Mouse (Mus musculus) inflammation-experienced regulatory T-cells, adult 6 months (primary cell): ENCODE measurements around the gene Lilrb4a. TPM values are rescaled to one million over a fixed set of nuclear protein-coding genes. Genes with fewer than 3 reads are reported as not detected.
"Not testable (repeated sequence)": the region's sequence is repeated elsewhere in the genome, so short reads cannot be mapped to it uniquely, and the experiment has no call there.

Experiments used
- ATAC-seq: one replicate; pipeline ENCODE4 v1.8.0; 2017
- polyA plus RNA-seq, 3 experiments: library from polyadenylated mRNA; unstranded; fragments of 100-300 nt; shearing (Covaris generic); gene quantifications; one replicate each; pipeline ENCODE4 v1.2.1; 2017

The Lilrb4a gene
- polyA plus RNA-seq = 100 to 1,000 TPM in 2 of 3 experiments, 10 to 100 TPM in 1; 81.6 to 259 (median 106) TPM

DNA sequence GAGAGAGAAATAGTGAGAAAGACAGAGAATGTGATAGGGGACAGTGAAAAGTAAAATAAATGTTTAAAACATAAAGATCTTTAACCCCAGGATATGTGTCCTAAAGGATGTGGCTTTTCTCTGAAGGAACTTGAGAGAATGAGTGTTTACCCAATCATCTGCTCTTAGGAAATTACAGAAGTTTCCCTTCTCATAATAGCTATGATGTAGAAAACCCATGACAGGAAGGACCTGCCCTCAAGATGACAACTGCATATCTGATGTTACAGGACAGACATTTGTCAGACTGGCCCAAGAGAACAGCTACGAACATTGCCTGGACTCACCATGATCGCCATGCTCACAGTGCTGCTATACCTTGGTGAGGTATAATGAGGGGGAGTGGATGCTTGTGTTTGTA is at the start of gene Lilrb4a:
TSS of gene Lilrb4a (plus strand) at position 266 of the 400 bp plus-strand sequence.
- ATAC-seq = peak; percentile 93

DNA sequence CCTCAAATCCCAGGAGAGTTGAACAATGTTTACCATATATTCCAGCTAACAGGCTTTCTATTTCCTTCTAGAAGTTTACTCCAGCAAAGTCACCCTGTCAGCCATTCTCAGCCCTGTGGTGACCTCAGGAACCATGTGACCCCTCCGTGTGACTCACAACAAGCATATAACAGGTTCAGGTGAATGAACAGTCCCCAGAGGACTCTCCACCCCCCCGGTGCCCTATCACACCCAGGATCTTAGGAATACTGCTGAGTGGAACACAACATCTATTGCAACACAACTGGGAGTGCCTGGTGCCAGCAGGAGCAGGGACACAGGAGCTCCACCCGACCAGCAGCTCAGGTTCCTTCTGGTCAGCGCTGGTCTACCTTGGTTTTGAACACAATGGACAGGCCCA is 39.1 kb upstream of the Lilrb4a start:
- no peak for ATAC-seq

DNA sequence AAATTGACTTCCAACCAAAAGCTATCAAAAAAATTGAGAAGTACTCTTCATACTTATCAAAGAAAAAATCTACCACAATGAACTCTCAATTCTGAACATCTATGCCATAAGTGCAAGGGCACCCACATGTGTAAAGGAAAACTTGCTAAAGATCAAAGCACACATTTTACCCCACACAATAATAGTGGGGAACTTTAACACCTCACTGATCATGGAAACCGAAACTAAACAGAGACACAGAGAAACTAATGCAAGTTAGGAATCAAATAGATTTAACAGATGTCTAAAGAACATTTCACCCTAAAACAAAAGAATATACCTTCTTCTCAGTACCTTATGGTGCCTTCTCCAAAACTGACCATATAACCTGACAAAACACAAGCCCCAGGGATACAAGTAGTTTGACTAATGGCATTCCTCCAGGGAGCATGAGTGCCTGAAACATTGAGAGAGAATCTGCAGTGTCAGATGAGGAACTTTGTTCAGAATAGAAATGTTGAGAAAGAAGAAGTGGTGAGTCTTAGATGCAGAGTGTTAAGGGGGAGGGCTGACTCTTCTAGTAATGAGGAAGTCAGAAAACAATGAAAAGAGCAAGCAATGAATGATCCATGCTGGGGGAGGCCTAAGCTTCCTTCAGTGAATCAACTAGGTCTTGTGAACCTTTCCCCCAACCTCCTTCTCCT is 37.0 kb upstream of the Lilrb4a start:
- ATAC-seq = peak; percentile 73

DNA sequence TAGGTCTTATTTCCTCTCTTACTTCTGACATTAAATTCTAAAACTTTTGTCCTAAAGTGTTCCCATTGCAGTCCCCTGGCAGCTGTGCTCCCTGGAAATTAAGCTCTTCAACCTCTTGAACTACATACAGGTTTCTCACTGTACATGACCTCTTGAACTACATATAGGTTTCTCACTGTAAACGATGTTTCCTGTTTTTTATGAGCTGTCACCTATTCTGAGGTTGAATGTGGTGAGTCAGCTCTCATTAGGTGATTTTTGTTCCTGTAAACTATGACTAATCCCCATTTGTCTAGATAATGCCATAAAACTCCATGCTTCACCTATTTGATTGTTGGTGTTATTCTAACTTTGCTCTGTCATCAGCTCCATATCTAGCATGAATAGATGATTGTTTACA is 36.4 kb upstream of the Lilrb4a start:
- ATAC-seq = peak; percentile 83

DNA sequence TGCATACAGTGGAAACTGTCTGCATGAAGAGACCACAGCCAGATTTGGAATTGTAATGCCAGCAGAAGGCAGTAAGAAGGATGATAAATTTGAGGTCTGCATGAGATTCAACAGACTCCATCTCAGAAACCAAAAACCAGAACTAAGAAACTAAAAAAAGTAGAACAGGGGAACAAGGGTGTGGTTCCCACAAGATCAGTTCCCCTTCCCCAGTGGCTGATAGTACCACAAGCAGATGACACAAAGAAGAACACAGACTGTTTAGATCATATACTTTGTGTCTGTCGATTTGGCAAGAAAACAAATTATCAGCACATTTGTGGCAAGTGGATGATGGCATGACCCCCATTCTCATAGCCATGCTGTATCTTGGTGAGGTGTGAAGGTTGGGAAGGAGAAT is 35.0 kb upstream of the Lilrb4a start:
- ATAC-seq = no peak

DNA sequence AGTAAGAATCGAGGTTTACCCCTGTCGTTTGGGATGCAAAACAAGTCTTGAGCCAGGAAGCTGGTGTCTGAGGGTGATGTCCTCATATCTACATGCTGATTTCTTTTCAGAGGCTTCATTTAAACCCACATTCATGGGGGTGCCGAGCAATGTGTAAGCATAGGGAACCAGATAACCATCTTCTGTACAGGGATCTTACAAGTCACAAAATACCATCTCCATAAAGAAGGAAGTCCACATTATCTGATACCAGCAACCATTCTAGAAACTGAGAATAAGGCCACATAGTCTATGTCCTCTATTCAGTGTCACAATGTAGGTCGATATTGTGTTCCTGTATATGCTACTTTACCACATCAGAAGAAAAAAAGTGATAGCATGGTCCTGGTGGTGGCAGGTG is 34.4 kb upstream of the Lilrb4a start:
- no peak for ATAC-seq

DNA sequence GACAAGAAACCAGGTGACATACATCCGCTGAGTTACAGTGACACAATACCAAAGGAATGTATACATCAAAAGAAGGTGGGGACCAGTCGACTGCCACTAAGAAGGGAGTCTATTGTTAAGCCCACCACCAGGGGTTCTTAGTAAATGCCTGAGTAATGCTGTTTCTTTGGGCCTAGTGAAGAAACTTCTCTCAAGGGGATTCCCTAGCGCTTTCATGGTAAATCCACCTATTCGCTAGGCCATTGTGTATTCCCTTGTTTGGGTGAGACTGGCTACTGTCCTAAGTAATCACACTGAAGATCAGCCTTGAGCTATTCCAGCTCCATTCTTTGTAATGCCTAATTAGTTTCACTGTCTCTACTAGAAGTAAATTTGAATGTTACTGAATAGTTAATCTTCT is 27.0 kb upstream of the Lilrb4a start:
- ATAC-seq = not testable (repeated sequence)

DNA sequence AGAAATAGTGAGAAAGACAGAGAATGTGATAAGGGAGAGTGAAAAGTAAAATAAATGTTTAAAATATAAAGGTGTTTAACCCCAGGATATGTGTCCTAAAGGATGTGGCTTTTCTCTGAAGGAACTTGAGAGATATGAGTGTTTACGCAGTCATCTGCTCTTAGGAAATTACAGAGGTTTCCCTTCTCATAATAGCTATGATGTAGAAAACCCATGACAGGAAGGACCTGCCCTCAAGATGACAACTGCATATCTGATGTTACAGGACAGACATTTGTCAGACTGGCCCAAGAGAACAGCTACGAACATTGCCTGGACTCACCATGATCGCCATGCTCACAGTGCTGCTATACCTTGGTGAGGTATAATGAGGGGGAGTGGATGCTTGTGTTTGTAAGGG is 10.4 kb upstream of the Lilrb4a start, which contains the start of the genes Gm49339 and Lilr4b:
TSS of gene Gm49339 (plus strand) at position 216 of the 400 bp plus-strand sequence.
TSS of gene Lilr4b (plus strand) at position 236 of the 400 bp plus-strand sequence.
- ATAC-seq = peak; percentile 94

DNA sequence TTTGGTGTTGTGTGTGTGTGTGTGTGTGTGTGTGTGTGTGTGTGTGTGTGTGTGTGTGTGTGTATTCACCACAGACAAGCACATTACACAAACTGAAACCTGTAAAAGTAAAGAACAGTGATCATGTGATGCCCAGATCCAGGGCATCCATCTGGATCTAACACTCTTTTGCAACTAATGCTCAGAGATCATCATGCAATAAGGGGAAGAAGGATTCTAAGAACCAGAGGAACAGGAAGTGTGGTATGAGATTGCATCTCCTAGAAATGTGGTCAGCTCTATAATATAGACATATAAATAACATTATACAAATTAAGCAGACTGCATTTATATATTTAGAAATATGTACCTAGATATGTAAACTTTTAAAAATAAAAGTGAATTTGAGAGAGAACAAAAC is 29.3 kb downstream of the Lilrb4a start:
- peak; percentile 21 for ATAC-seq

DNA sequence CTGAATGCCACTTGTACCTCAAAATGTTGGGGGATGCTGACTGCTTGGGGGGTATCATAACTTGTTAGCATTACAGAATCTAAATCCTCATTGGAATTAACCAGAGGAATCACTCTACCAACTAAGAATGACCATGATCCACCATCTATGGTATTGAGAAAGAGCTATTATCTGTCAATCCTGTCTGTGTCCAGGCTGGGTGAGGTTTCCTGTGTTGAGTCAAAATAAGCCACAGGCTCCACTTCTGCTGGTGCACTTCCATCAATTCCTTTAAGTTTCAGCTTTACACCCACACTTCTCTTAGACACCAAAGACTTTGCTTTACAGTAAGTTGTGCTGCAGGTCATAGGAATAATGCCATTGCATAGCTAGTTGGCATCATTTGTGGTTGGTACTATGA is 30.7 kb downstream of the Lilrb4a start:
- ATAC-seq = no peak

DNA sequence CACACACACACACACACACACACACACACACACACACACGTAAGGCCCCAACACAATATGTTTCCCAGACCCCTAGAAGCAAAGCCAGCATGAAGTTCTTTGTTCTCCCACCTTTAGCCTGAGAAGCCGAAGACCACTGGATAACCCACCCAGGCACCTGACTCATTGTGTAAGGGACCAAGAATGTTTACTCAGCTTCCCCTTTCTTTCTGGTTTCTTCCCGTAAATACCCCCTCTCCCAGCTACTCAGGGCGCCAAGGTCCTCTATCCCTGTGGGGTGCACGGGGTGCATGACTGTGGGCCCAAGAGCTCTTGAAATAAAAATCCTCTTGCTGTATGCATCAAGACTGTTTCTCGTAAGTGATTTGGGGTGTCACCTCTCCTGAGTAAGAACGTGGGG is 35.3 kb downstream of the Lilrb4a start:
- ATAC-seq = no peak

DNA sequence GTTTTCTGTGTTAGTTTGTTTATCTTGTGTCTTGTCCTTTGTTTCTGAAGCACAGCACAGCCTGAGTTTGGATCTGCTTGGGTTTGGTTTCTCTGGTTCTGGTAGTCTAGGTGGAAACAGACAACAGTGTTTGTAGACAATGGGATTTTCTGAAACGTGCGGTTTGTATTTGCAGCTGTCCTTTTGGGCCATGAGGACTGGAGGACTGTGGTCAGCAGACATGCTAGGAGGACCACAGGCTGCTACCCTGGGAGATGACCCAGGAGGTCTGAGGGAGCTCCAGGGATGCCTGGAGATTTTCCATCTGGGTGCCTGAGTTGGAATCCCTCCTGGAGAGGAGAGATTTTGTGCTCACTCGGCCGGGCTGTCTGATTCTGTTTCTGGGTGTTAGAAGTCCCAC is 35.9 kb downstream of the Lilrb4a start:
- no peak for ATAC-seq

DNA sequence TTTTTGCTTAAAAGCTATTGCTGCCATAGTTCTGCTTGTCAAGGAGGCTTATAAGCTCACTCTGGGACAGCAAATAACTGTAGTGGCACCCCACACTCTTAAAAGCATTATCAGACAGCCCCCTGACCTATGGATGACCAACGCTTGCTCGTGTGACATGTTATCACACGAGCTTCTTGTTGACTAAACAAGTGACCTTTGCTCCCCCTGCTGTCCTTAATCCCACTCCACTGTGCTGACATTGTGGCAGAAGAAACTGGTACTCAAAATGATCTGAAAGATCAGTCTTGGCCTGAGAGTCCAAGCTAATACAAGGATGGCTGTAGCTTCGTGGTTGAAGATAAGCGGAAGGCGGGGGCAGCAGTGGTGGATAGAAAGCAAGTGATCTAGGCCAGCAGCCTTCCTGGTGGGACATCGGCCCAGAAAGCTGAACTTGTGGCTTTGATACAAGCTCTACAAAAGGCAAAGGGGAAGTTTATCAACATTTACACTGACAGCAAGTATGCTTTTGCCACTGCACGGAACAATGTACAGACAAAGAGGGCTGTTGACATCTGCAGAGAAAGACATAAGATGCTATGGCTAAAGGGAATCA is 38.2 kb downstream of the Lilrb4a start:
- no peak for ATAC-seq

DNA sequence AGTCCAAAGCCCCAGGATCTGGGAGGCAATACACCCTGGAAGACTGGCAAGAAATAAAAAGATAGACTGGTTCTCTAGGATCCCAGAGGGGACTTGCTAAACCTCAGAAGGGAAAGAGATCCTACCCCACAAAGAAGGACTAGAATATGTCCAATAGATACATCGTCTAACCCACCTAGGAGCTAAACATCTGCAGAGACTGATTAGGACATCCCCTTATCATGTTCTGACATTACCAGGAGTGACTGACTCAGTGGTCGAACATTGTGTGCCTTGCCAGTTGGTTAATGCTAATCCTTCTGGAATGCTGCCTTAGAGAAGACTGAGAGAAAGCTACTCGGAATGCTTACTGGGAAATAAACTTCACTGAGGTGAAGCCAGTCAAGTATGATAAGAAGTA is 38.7 kb downstream of the Lilrb4a start:
- no peak for ATAC-seq

DNA sequence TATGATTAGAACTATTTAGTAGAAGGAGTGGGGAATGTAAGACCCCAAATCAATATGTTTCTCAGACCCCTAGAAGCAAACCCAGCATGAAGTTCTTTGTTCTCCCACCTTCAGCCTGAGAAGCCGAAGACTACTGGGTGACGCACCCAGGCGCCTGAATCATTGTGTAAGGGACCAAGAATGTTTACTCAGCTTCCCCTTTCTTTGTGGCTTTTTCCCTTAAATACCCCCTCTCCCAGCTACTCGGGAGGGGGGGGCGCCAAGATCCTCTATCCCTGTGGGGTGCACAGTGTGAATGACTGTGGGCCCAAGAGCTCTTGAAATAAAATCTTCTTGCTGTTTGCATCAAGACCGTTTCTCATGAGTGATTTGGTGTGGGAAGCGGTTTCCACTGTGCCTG is 40.1 kb downstream of the Lilrb4a start:
- ATAC-seq = no peak

Other genes starting within 250 kb of the Lilrb4a start
- gene Gm49339, start 10.3 kb upstream of the Lilrb4a start, polyA plus RNA-seq = 100 to 1,000 TPM in 1 of 3 experiments, 10 to 100 TPM in 2; 40.2 to 251 (median 48.3) TPM
- 100 to 1,000 TPM in 1 of 3 experiments, 10 to 100 TPM in 2; 63.4 to 328 (median 78.7) TPM for gene Lilr4b, start 10.3 kb upstream of the Lilrb4a start, polyA plus RNA-seq
- gene Fam162b, start 99.6 kb downstream of the Lilrb4a start, polyA plus RNA-seq = not detected
- gene Gprc6a, start 140.5 kb downstream of the Lilrb4a start, polyA plus RNA-seq = not detected
- not detected for gene Rfx6, start 186.8 kb downstream of the Lilrb4a start, polyA plus RNA-seq